Mouse (Mus musculus) CD8-positive naive resting alpha-beta T cell, adult 2 months (primary cell): ENCODE data around the gene Nat8.
"Not testable (repeated sequence)": the region's sequence is repeated elsewhere in the genome, so short reads cannot be mapped to it uniquely, and the experiment has no call there.

Experiments
- DNase-seq, 2 experiments: peaks; one replicate each; pipeline ENCODE4 v3.0.0; 2022; ENCODE audit warnings: low read depth in 2 of 2, low spot score in 2 of 2

Gene Nat8

GRCm38 (mm10) chr6:85831796-85832321, at the start of gene Nat8:
Gene Nat8 (minus strand): TSS chr6:85832082.
- no peak for DNase-seq

GRCm38 (mm10) chr6:85869006-85869405, 37.1 kb upstream of the Nat8 start, which contains the start of gene Nat8f2:
Gene Nat8f2 (minus strand): TSS chr6:85869158.
- DNase-seq, result not testable (repeated sequence)

- no peak for DNase-seq
Observed at GRCm38 (mm10) chr6:85867726-85868690, 36.1 kb upstream of the Nat8 start.

- not testable (repeated sequence) for DNase-seq
Observed at GRCm38 (mm10) chr6:85866995-85867394, 35.1 kb upstream of the Nat8 start.

- not testable (repeated sequence) for DNase-seq
Observed at GRCm38 (mm10) chr6:85866166-85866565, 34.3 kb upstream of the Nat8 start.

GRCm38 (mm10) chr6:85864900-85865639, 33.2 kb upstream of the Nat8 start:
- not testable (repeated sequence) for DNase-seq

GRCm38 (mm10) chr6:85863840-85864239, 32.0 kb upstream of the Nat8 start:
- DNase-seq, result no peak

- no peak for DNase-seq
Observed at GRCm38 (mm10) chr6:85863136-85863535, 31.3 kb upstream of the Nat8 start.

GRCm38 (mm10) chr6:85862565-85862964, 30.7 kb upstream of the Nat8 start:
- DNase-seq, result no peak

- no peak for DNase-seq
Observed at GRCm38 (mm10) chr6:85861247-85861646, 29.4 kb upstream of the Nat8 start.

- DNase-seq, result no peak
Observed at GRCm38 (mm10) chr6:85856194-85856678, 24.4 kb upstream of the Nat8 start.

GRCm38 (mm10) chr6:85853481-85853880, 21.6 kb upstream of the Nat8 start:
- no peak for DNase-seq

- DNase-seq, result no peak
Observed at GRCm38 (mm10) chr6:85851062-85851773, 19.3 kb upstream of the Nat8 start.

GRCm38 (mm10) chr6:85849240-85849639, 17.4 kb upstream of the Nat8 start:
- DNase-seq, result no peak

- DNase-seq, result no peak
Observed at GRCm38 (mm10) chr6:85848140-85848539, 16.3 kb upstream of the Nat8 start.

GRCm38 (mm10) chr6:85846921-85847320, 15.0 kb upstream of the Nat8 start:
- no peak for DNase-seq

- DNase-seq, result not testable (repeated sequence)
Observed at GRCm38 (mm10) chr6:85843677-85844458, 12.0 kb upstream of the Nat8 start.

- no peak for DNase-seq
Observed at GRCm38 (mm10) chr6:85839982-85840381, 8.1 kb upstream of the Nat8 start.

- no peak for DNase-seq
Observed at GRCm38 (mm10) chr6:85838674-85839073, 6.8 kb upstream of the Nat8 start.

GRCm38 (mm10) chr6:85837307-85837706, 5.4 kb upstream of the Nat8 start:
- DNase-seq, result not testable (repeated sequence)
